Mouse (Mus musculus) heart, embryonic 16.5 days (tissue): ENCODE measurements around the gene Hebp1. TPM values are rescaled to one million over a fixed set of nuclear protein-coding genes. Genes with fewer than 3 reads are reported as not detected.
A peak's percentile ranks its signal among the peaks of the same experiment; 100 is the strongest.

Experiments used
- ATAC-seq: fragments of 200-750 bp; cut with Nextera tagmentation; replicated peaks from 2 replicates; pipeline ENCODE4 v1.8.0; 2017; ENCODE audit warnings: moderate number of reproducible peaks; ENCODE audit not compliant: insufficient read depth, low FRiP score; ENCODE audit errors: extremely low read depth
- H3K27ac ChIP-seq: fragments of 300-500 bp; sonication (generic); 2 replicates; pipeline ENCODE4 v1.5.1; 2014; ENCODE audit warnings: mild to moderate bottlenecking, low read length, control low read depth, moderate library complexity
- H3K27me3 ChIP-seq: fragments of 300-500 bp; sonication (generic); 2 replicates; pipeline ENCODE4 v1.6.1; 2014; ENCODE audit warnings: low read length, mixed read lengths; ENCODE audit not compliant: control insufficient read depth, insufficient read depth
- H3K36me3 ChIP-seq: fragments of 300-500 bp; sonication (generic); 2 replicates; pipeline ENCODE4 v1.6.1; 2014; ENCODE audit not compliant: control insufficient read depth, insufficient read depth
- H3K4me1 ChIP-seq: fragments of 300-500 bp; sonication (generic); 2 replicates; pipeline ENCODE4 v1.6.1; 2014; ENCODE audit warnings: low read length, mixed read lengths; ENCODE audit not compliant: control insufficient read depth, insufficient read depth
- H3K4me2 ChIP-seq: fragments of 300-500 bp; sonication (generic); 2 replicates; pipeline ENCODE4 v1.6.1; 2014; ENCODE audit warnings: low read depth, mild to moderate bottlenecking, control low read depth, low read length
- H3K4me3 ChIP-seq: fragments of 300-500 bp; sonication (generic); 2 replicates; pipeline ENCODE4 v1.5.1; 2014; ENCODE audit warnings: mild to moderate bottlenecking, control low read depth, low read length
- H3K9ac ChIP-seq: fragments of 300-500 bp; sonication (generic); 2 replicates; pipeline ENCODE4 v1.6.1; 2014; ENCODE audit warnings: low read length, control low read depth
- H3K9me3 ChIP-seq: fragments of 300-500 bp; sonication (generic); replicated peaks from 2 replicates; pipeline ENCODE4 v1.6.1; 2016; ENCODE audit warnings: low read length; ENCODE audit not compliant: control insufficient read depth
- WGBS: fragments of 180-500 bp; shearing (Covaris S2); extraction: QIAGEN DNeasy Blood & Tissue Kit; methylation state at CpG from one replicate; pipeline ENCODE4 v1.1.7; 2014; 5-methylcytosine and 5-hydroxymethylcytosine counted together
- polyA plus RNA-seq: library from polyadenylated mRNA; unstranded; fragments of >200 nt; fragmentation: Nextera tagmentation; extraction: Ambion mirVana; gene quantifications from 2 replicates; pipeline ENCODE4 v1.2.1, GENCODE M21; 2015

The Hebp1 gene
- polyA plus RNA-seq, 1 experiment from 2014 or later: 15.1 TPM

- no peak overlapping the region for H3K4me2 ChIP-seq
- no peak overlapping the region for H3K27ac ChIP-seq
- WGBS: 56% methylated on average over 10 of the region's 10 CpGs
- no peaks in the 10 kb centered on the region for H3K9me3 ChIP-seq
- H3K4me1 ChIP-seq: peaks cover 2% of the 10 kb centered on the region; the same call in 1 of the 2 replicates
- ATAC-seq: peak; percentile 71
- H3K27me3 ChIP-seq: no peaks in the 10 kb centered on the region
- no peak overlapping the region for H3K4me3 ChIP-seq
- no peak overlapping the region for H3K9ac ChIP-seq
- H3K36me3 ChIP-seq: peaks cover 4% of the 10 kb centered on the region
Measured at GRCm38 (mm10) chr6:135228465-135228941, 30.7 kb upstream of the Hebp1 start.

- no peak for ATAC-seq
- Histone ChIP-seq H3K9ac (no peak overlapping the region), H3K4me2 (no peak overlapping the region), H3K36me3 (peaks cover 3% of the 10 kb centered on the region; the same call in 1 of the 2 replicates), H3K4me3 (no peak overlapping the region), H3K27me3 (no peaks in the 10 kb centered on the region), H3K9me3 (no peaks in the 10 kb centered on the region), H3K4me1 (peaks cover 2% of the 10 kb centered on the region; the same call in 1 of the 2 replicates), H3K27ac (no peak overlapping the region)
- WGBS: 60% methylated on average over 6 of the region's 6 CpGs
Measured at GRCm38 (mm10) chr6:135223786-135224416, 26.1 kb upstream of the Hebp1 start.

GRCm38 (mm10) chr6:135219916-135220315, 22.1 kb upstream of the Hebp1 start:
- 79% methylated on average over 5 of the region's 5 CpGs for WGBS
- no peak overlapping the region for H3K27ac ChIP-seq
- no peaks in the 10 kb centered on the region for H3K27me3 ChIP-seq
- no peak overlapping the region for H3K4me3 ChIP-seq
- H3K4me2 ChIP-seq: no peak overlapping the region
- no peaks in the 10 kb centered on the region for H3K36me3 ChIP-seq
- H3K9me3 ChIP-seq: no peaks in the 10 kb centered on the region
- ATAC-seq: no peak
- H3K9ac ChIP-seq: no peak overlapping the region
- peaks cover under 1% of the 10 kb centered on the region; the same call in 1 of the 2 replicates for H3K4me1 ChIP-seq

- Histone ChIP-seq H3K27me3 (no peaks in the 10 kb centered on the region), H3K4me2 (no peak overlapping the region), H3K9me3 (no peaks in the 10 kb centered on the region), H3K9ac (no peak overlapping the region), H3K36me3 (no peaks in the 10 kb centered on the region), H3K4me1 (no peaks in the 10 kb centered on the region), H3K27ac (no peak overlapping the region), H3K4me3 (no peak overlapping the region)
- WGBS: 58% methylated on average over 8 of the region's 8 CpGs
- ATAC-seq: 0 out of 2 replicates have a peak, but pooled peaks have one; percentile 39
Measured at GRCm38 (mm10) chr6:135218330-135218729, 20.5 kb upstream of the Hebp1 start.

GRCm38 (mm10) chr6:135212666-135213065, 14.8 kb upstream of the Hebp1 start:
- no peak overlapping the region for H3K27ac ChIP-seq
- H3K9ac ChIP-seq: no peak overlapping the region
- H3K4me2 ChIP-seq: no peak overlapping the region
- H3K36me3 ChIP-seq: no peaks in the 10 kb centered on the region
- H3K4me3 ChIP-seq: no peak overlapping the region
- WGBS: 62% methylated on average over 2 of the region's 2 CpGs
- no peaks in the 10 kb centered on the region for H3K27me3 ChIP-seq
- no peaks in the 10 kb centered on the region for H3K4me1 ChIP-seq
- no peak for ATAC-seq
- no peaks in the 10 kb centered on the region for H3K9me3 ChIP-seq

GRCm38 (mm10) chr6:135211169-135211568, 13.3 kb upstream of the Hebp1 start:
- Histone ChIP-seq H3K4me2 (no peak overlapping the region), H3K9me3 (no peaks in the 10 kb centered on the region), H3K9ac (no peak overlapping the region), H3K36me3 (no peaks in the 10 kb centered on the region), H3K4me1 (no peaks in the 10 kb centered on the region), H3K4me3 (no peak overlapping the region), H3K27ac (no peak overlapping the region), H3K27me3 (no peaks in the 10 kb centered on the region)
- WGBS: 75% methylated on average over 7 of the region's 7 CpGs
- ATAC-seq: no peak

GRCm38 (mm10) chr6:135206909-135207308, 9.1 kb upstream of the Hebp1 start:
- Histone ChIP-seq H3K9ac (no peak overlapping the region), H3K36me3 (no peaks in the 10 kb centered on the region), H3K4me2 (no peak overlapping the region), H3K4me1 (no peaks in the 10 kb centered on the region), H3K4me3 (no peak overlapping the region), H3K27ac (no peak overlapping the region), H3K9me3 (no peaks in the 10 kb centered on the region), H3K27me3 (no peaks in the 10 kb centered on the region)
- no peak for ATAC-seq
- 69% methylated on average over 8 of the region's 8 CpGs for WGBS

- WGBS: 76% methylated on average over 4 of the region's 4 CpGs
- no peak for ATAC-seq
- H3K27me3 ChIP-seq: no peaks in the 10 kb centered on the region
Measured at GRCm38 (mm10) chr6:135205802-135206201, 8.0 kb upstream of the Hebp1 start.

GRCm38 (mm10) chr6:135204869-135205268, 7.0 kb upstream of the Hebp1 start:
- 61% methylated on average over 4 of the region's 4 CpGs for WGBS
- no peak overlapping the region for H3K27ac ChIP-seq
- ATAC-seq: no peak
- H3K4me1 ChIP-seq: no peaks in the 10 kb centered on the region
- no peak overlapping the region for H3K4me3 ChIP-seq
- H3K36me3 ChIP-seq: no peaks in the 10 kb centered on the region
- H3K9ac ChIP-seq: no peak overlapping the region
- H3K4me2 ChIP-seq: no peak overlapping the region
- no peaks in the 10 kb centered on the region for H3K9me3 ChIP-seq
- H3K27me3 ChIP-seq: no peaks in the 10 kb centered on the region

More at GRCm38 (mm10) chr6:135205802-135206201, 8.0 kb upstream of the Hebp1 start:
- no peaks in the 10 kb centered on the region for H3K9me3 ChIP-seq
- no peak overlapping the region for H3K4me3 ChIP-seq
- H3K4me1 ChIP-seq: no peaks in the 10 kb centered on the region
- H3K36me3 ChIP-seq: no peaks in the 10 kb centered on the region
- no peak overlapping the region for H3K4me2 ChIP-seq
- no peak overlapping the region for H3K27ac ChIP-seq
- no peak overlapping the region for H3K9ac ChIP-seq
